Mouse (Mus musculus) erythroblast, embryonic 14.5 days (primary cell): ENCODE measurements around the gene Tmem266. TPM values are rescaled to one million over a fixed set of nuclear protein-coding genes. Genes with fewer than 3 reads are reported as not detected.

Source experiments
- H3K27me3 ChIP-seq: 2 replicates; pipeline ENCODE4 v1.6.1; 2012; ENCODE audit warnings: inconsistent platforms; ENCODE audit not compliant: control insufficient read depth
- H3K36me3 ChIP-seq: 2 replicates; pipeline ENCODE4 v1.6.1; 2012; ENCODE audit warnings: mild to moderate bottlenecking, inconsistent platforms; ENCODE audit not compliant: control insufficient read depth
- H3K4me1 ChIP-seq: 2 replicates; pipeline ENCODE4 v1.6.1; 2012; ENCODE audit warnings: inconsistent platforms; ENCODE audit not compliant: control insufficient read depth
- H3K4me3 ChIP-seq: replicated peaks from 2 replicates; pipeline ENCODE3; 2012; ENCODE audit warnings: moderate library complexity, mild to moderate bottlenecking, inconsistent platforms
- H3K9me3 ChIP-seq: 2 replicates; pipeline ENCODE4 v1.6.1; 2012; ENCODE audit warnings: low read length, inconsistent platforms, mixed read lengths; ENCODE audit not compliant: control insufficient read depth
- GATA1 ChIP-seq: IDR thresholded peaks from 2 replicates; pipeline ENCODE4 v1.6.1; 2012; ENCODE audit warnings: low read length, inconsistent platforms, mixed read lengths
- TAL1 ChIP-seq: IDR thresholded peaks from 3 replicates; pipeline ENCODE4 v1.6.1; 2012; ENCODE audit warnings: low read length, inconsistent platforms, mixed read lengths
- polyA plus RNA-seq: library from polyadenylated mRNA; stranded (reverse); fragments of >175 nt; gene quantifications from 2 replicates; pipeline ENCODE4 v1.2.3, GENCODE M21; 2012

Tmem266 gene
- polyA plus RNA-seq, 1 experiment, result not detected

GRCm38 (mm10) chr9:55328151-55328918 lies 1.6 kb downstream of the Tmem266 start:
- H3K36me3 ChIP-seq, result no peaks in the 10 kb centered on the region
- TF ChIP-seq GATA1 (no peak), TAL1 (no peak)
- H3K4me3 ChIP-seq, result no peak overlapping the region
- H3K27me3 ChIP-seq, result peaks cover 90% of the 10 kb centered on the region
- no peaks in the 10 kb centered on the region; the same call in 1 of the 2 replicates for H3K9me3 ChIP-seq
- H3K4me1 ChIP-seq, result peaks cover 4% of the 10 kb centered on the region

- Histone ChIP-seq H3K9me3 (no peaks in the 10 kb centered on the region; the same call in 1 of the 2 replicates), H3K4me3 (no peak overlapping the region), H3K27me3 (peaks cover 81% of the 10 kb centered on the region), H3K36me3 (no peaks in the 10 kb centered on the region), H3K4me1 (peaks cover 4% of the 10 kb centered on the region)
- no peak for TF ChIP-seq GATA1
Measured at GRCm38 (mm10) chr9:55329401-55329800, 2.7 kb downstream of the Tmem266 start.

GRCm38 (mm10) chr9:55332476-55332875 lies 5.8 kb downstream of the Tmem266 start:
- Histone ChIP-seq H3K4me1 (no peaks in the 10 kb centered on the region), H3K9me3 (no peaks in the 10 kb centered on the region), H3K4me3 (no peak overlapping the region), H3K36me3 (no peaks in the 10 kb centered on the region), H3K27me3 (peaks cover 50% of the 10 kb centered on the region)
- no peak for TF ChIP-seq TAL1
- no peak for TF ChIP-seq GATA1

GRCm38 (mm10) chr9:55332949-55333348 lies 6.2 kb downstream of the Tmem266 start:
- peaks cover 45% of the 10 kb centered on the region for H3K27me3 ChIP-seq
- TF ChIP-seq TAL1 (no peak), GATA1 (no peak)
- H3K36me3 ChIP-seq, result no peaks in the 10 kb centered on the region
- H3K4me1 ChIP-seq, result no peaks in the 10 kb centered on the region
- H3K9me3 ChIP-seq, result no peaks in the 10 kb centered on the region
- no peak overlapping the region for H3K4me3 ChIP-seq

- Histone ChIP-seq H3K36me3 (no peaks in the 10 kb centered on the region), H3K4me3 (no peak overlapping the region), H3K9me3 (no peaks in the 10 kb centered on the region), H3K4me1 (no peaks in the 10 kb centered on the region), H3K27me3 (no peaks in the 10 kb centered on the region)
- TF ChIP-seq GATA1 (no peak), TAL1 (no peak)
Measured at GRCm38 (mm10) chr9:55344165-55344564, 17.5 kb downstream of the Tmem266 start.

GRCm38 (mm10) chr9:55345332-55345731 lies 18.6 kb downstream of the Tmem266 start:
- no peaks in the 10 kb centered on the region for H3K36me3 ChIP-seq
- no peaks in the 10 kb centered on the region for H3K4me1 ChIP-seq
- no peaks in the 10 kb centered on the region for H3K27me3 ChIP-seq
- no peak overlapping the region for H3K4me3 ChIP-seq
- no peaks in the 10 kb centered on the region for H3K9me3 ChIP-seq
- TF ChIP-seq GATA1, result no peak
- TF ChIP-seq TAL1, result no peak

GRCm38 (mm10) chr9:55348664-55349063 lies 22.0 kb downstream of the Tmem266 start:
- H3K27me3 ChIP-seq, result no peaks in the 10 kb centered on the region
- no peak for TF ChIP-seq TAL1
- TF ChIP-seq GATA1, result no peak
- H3K4me3 ChIP-seq, result no peak overlapping the region
- H3K36me3 ChIP-seq, result no peaks in the 10 kb centered on the region
- no peaks in the 10 kb centered on the region for H3K4me1 ChIP-seq
- H3K9me3 ChIP-seq, result no peaks in the 10 kb centered on the region

GRCm38 (mm10) chr9:55354686-55355085 lies 28.0 kb downstream of the Tmem266 start:
- Histone ChIP-seq H3K36me3 (no peaks in the 10 kb centered on the region), H3K27me3 (no peaks in the 10 kb centered on the region), H3K4me1 (no peaks in the 10 kb centered on the region), H3K4me3 (no peak overlapping the region), H3K9me3 (no peaks in the 10 kb centered on the region)
- TF ChIP-seq GATA1 (no peak), TAL1 (no peak)

- Histone ChIP-seq H3K36me3 (no peaks in the 10 kb centered on the region), H3K4me1 (no peaks in the 10 kb centered on the region), H3K4me3 (no peak overlapping the region), H3K27me3 (no peaks in the 10 kb centered on the region), H3K9me3 (no peaks in the 10 kb centered on the region)
- TF ChIP-seq GATA1 (no peak), TAL1 (no peak)
Measured at GRCm38 (mm10) chr9:55355270-55355834, 28.6 kb downstream of the Tmem266 start.
